Mouse (Mus musculus) lung, postnatal 10 days (tissue): ENCODE results near the gene Glis3.

ENCODE experiments used
- DNase-seq: peaks from one replicate; pipeline ENCODE4 v3.0.0; 2021

Glis3 gene

DNA sequence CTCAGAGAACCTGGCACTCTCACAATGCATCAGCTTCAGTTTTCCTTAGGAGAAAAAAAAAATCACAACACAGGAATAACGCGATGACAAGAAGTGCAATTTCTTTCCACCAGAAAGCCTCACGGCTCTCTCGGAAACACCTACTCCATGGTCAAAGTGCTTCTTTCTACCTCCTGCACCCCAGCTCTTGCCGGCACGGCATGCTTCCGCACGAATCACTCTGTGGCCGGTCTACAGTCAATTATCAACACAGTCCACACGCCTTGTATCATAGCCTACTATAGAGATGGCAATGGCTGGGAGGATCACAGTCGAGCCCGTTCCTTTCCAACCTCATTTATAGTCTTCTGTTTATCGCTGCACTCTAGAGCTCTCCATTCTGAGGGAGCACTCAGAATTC is 150.9 kb downstream of the Glis3 start:
- no peak for DNase-seq

DNA sequence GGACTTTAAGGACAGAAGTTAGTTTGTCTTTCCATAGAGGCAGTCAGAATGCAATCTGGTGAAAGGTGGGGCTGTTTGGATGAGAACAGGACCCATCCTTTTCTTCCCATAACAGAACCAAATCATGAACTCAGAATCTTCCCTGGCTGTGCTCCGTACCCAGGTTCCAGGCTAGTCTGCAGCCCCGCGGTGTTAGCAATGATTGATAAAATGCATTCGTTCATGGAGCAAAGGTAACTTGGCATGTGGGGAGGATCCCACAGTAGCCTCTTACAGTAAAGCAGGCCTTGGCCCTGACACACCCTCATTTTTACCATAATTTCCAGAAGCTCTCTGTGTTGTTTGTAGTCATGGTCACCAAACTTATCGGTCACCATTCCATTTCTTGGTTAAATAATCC is 152.4 kb downstream of the Glis3 start:
- no peak for DNase-seq

DNA sequence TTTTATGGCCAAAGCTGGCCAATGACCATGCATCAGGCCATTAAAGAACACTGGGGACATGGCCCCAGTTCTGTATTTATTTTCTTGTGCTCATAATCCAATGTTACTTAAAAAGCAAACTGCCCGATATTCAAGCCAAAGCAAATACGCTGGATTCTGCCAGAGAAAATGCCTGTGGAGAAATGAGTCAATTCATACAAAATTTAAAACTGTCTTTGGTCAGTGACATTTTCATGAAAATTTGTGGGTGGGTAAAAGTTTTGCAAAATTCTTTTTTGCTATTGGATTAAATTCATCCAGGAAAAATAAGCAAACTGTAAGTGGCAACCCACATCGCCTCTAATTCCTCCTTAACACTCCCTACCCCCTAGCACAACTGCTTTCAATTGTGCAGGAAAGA is 154.5 kb downstream of the Glis3 start:
- DNase-seq: no peak

DNA sequence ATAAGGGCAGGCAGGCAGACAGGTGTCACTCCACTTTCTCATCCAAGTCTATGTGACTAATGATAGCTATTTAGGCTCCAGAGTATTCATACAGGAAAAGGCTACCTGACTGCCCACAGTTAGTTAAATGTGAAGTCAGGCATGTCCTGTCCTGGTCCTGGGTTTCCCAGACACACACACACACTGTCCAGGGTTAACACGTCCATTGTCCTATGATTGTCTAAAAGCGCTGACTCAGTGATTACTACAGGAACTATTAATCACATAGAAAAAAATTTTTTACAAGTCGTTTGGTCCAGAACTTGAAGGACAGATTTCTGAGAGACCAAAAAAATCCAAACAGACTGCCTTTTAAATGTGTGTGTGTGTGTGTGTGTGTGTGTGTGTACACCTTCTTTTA is 157.6 kb downstream of the Glis3 start:
- no peak for DNase-seq

DNA sequence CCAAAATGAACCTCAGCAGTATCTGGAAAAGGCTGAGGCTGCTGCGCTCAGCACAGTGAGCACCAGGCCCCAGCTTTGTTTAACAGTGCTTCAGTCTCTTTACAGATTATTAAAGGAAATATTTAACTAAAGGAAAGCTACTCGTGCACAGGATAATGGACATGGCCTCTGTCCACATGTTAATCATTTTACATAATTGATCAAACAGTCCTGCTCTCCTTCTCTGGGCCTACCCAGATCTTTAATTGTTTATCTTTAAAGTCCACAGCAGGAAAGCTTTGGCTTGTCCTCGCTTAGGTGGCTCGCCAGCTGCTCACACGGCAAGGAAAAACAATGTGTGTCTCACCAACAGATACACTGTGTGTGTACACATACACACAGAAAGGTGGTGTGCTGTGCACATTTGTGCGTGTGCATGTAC is 159.1 kb downstream of the Glis3 start:
- DNase-seq: no peak

DNA sequence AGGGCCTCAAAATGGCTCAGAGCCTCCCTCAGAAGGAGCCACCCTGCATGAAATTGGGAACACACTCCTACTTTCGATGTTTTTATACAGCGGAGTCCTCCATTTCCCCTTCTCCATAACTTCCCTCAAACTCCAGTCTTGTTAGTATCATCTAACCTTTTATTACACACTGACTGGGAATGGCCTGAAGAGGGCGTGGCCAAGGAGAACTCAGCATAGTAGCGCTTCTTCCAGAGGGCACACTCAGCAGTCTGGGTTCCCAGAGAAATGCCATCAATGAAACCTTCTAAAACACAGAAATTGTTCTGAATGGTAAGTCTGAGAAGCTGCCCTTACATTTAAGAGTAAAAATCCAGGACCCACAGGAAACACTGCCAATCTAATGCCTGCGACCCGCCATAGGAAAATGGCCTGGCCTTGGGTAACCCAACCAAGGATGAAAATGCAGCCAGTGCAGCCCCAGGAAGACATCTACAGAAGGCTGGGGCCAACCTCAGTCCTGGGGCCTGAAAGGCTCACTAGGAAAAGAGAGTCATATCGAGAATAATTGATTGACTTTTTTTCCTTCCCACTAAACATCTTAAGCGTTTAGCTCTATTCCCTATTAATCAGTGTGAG is 159.6 kb downstream of the Glis3 start:
- DNase-seq: no peak

DNA sequence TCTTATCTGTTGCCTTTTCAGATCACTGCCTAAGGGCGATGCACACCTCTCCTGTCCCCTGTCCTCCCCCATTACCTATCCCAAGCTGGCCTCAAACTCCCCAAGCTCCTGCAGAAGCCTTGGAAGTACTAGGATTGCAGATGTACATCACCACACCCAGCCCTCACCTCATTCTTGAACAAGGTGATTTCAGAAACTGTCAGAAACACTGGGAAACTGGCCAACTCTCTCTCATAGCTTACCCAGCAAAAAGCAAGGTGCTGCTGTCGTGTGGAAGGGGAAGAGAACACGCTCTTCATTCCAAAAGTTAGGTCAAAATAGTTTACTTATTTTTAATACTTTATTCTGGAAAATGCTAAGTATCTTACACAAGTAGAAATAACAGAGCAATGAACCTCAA is 160.6 kb downstream of the Glis3 start:
- DNase-seq: no peak

DNA sequence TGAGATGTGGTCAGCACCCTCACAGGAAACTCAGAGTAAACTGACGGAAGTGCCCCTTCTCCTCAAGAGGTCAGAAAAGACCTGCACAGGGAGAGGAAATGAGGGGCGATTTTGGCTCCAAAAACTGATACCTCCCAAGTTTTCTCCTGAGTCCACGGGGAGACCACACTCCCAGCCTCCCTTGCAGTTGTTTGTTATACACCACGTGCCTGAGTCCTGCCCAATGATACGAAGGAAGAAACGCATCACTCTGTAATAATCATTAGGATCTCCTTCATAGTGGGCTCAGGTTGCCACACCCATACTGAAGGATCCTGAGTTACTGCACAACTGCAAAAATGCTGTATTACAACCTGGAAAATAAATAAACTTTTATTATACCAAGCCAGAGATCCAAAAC is 161.0 kb downstream of the Glis3 start:
- no peak for DNase-seq

DNA sequence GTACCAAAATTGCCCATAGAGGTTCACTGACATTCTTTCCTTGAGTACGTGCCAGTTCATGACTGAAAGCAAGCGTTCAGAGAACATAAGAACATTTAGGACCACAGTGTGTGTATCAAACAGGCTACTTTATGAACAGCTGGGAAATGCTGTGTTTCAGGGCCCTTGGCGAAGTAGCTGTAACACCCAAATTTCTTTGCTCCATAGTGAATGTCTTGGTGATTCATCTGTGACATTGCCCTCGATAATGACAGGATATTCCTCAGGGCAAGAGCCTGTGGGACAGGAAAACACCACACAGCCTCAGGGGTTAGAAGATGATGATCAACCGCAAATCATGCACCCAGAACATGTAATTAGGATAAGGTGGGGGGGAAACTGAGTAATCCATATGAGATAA is 161.6 kb downstream of the Glis3 start:
- DNase-seq: no peak

DNA sequence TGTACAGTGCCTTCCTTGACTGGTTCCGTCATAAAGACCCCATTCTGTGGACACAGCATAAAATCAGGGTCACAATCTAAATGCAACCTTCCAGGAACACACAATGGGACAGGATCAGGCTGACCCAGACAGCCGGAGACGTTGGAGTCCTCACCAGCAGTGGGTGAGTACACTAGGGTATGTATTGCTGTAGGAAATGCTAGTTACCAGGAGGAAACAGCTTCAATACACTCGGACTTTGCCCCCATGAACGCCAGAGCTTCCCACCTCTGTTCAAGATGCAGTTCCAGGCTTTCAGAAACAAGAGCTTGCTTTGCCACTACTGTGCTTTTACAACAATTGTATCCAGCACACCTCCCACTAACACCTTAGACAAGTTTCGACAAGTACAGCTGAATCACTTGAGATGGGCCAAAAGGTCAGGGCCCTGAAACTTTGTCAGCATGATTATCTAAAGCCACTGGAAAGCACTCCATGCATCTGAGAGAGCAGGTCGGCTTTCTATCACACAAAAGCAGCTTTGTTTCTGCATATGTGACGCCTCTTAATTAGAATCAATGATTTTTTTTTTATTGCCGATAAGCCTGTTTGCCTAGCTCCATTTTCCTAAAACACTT is 162.3 kb downstream of the Glis3 start:
- DNase-seq: no peak

DNA sequence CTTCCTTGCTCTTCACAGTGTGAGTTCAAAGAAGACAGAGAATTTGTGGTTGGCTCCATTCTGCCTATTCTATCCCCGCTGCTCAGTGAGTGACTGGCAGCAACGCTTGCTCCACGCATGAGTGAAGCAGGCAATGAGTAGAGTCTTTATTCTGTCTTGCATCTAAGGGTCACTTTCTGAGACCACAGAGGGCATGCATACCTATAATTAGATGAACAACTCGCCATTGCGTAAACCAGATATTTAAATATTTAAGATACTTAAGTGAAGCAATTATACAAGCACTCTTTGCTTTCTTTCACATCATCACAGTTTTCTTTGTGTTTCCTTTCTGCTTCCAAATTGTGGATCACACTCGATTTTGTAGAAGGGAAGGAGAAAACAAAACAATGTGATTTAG is 163.4 kb downstream of the Glis3 start:
- DNase-seq: no peak

DNA sequence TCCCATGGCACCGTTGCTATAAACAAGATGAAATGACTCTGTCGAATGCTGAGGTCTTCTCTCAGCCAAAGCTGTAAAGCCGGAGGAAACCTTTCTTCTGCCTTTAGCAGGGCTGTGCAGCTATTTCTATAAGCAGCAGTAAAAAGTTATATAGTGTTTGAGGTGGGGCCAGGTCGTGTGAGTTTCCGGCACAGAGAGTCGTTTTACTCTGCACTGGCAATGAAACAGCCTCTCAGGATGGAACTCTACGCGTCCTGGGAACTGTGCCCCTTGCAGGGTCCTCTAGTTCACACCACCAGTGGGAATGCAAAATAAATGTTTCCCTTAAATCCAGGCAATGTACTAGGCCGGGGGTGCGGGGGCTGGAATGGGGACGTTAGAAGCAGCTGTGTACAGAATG is 167.4 kb downstream of the Glis3 start:
- DNase-seq: no peak

DNA sequence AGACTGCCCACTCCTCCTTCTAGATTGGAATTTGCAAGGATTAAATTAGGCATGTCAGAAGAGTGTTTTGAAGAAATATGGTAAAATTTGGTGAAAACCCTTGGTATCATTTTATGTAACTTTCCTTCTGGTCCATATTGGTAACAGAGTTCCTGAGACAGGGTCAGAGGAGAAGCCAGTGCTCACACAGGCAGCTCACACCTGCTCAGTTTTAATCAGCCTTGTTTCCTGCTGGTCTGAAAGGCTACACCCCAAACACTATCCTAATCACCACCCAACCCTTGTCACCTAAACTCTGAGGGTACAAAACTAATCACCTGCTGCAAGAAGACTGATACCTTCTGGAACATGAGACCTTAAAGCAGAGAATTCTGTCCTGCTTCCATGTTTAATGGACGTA is 168.0 kb downstream of the Glis3 start:
- DNase-seq: no peak

DNA sequence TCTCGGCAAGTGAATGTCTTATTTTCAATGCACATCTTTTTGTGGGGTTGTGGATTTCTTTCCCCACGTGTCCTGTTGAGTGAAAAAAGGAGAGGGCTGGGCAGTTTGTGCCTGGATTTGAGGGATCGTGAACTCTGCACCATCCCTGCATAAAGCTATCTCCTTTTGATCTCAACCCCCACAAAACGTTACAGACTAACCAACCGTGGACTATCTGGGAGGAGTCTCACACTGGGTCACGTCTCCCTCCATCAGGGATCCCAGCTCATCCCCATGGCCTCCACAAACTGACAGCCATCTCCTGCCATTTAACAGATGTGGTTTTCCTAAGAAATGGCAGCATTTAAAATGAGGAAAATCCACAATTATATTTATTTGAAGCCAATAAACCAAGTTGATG is 174.5 kb downstream of the Glis3 start:
- no peak for DNase-seq

DNA sequence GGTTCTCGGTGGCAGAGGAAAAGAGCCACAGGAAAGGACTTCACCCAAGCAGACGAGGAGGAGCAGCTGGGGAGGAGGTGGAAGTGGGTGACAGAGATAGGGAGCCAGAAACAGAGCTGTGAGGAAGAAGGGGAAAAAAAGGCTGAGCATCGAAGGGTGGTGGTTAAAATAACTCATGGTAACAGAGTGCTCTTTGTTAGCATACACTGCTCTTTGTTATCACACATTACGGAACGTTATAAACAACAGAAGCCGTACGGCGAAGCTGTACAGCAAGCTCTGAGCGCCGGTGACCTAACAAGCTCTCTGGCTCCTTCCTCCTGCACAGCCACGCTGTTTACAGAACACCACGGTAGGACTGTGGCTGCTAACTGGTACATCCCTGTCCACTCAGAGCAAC is 176.9 kb downstream of the Glis3 start:
- DNase-seq: no peak

DNA sequence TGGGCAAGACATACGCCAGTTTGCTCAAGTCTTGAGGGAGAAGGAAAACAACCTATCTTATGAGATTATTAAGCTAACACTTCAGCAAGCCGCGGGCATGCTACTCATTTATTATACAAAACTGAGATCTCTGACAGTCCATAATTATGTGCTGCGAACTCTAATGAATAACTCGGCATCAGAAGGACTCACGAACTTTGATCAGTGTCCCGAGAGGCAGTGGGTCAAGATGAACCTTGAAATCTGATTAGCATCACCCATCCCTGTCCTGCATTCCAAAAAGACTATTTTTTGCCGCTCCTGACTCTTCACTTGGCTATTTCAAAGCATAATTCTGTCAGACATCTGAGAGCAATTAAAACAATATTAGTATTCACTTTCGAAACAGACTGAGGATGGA is 178.9 kb downstream of the Glis3 start:
- DNase-seq: no peak

DNA sequence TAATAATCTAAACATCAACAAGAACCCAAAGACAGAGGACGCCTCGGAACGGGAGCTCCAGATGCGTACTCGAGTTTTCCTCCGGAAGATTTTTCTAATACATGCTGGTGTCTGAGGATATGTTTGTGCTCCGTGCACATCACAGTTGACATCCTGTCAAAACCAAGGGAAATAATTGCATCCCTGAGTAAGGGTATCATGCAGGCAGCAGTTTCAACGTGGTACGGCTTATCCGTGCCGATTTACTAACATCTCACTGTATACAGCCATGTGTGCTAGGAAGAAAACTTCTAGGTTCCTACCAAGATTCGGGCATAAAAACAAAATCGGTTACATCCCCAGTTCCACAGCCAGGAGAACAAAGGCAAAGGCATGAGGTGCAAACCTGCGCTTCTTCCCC is 179.4 kb downstream of the Glis3 start:
- DNase-seq: no peak

DNA sequence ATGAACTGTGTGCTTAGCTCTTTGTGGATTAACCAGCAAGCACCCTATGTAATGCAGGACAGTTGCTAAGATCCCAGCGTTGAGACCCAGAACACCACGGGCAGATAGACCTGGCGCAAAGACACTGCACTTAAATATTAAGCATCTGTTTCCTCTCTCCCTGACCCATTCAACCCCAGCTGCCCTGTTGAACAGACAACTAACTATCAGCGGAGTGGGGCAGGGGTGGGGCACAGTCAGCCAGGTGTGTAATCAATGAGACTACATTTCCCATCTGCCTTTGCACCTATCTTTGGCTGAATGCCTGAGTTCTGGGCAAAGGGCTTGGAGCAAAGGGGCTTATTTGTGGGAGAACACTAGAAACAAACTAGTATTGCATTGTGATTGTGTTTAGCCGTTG is 180.1 kb downstream of the Glis3 start:
- DNase-seq: no peak

DNA sequence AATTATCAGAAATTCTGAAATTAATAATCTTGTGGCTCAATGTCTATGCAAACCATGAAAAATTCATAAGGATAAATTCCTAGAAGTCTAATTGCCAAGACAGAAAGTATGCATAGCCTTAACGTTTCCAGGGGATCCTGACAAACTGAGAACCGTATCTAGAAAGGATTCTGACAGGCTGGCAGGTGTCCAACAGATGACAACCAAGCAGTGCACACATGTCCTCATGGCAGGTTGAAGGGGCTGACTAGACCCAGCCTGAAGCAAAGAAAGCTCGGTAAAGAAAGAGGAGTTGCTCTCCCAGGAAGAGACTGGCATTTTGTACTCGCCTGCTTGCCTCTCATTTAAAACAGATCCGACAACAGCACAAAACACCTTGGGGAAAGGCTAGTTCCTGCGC is 184.0 kb downstream of the Glis3 start:
- DNase-seq: no peak

DNA sequence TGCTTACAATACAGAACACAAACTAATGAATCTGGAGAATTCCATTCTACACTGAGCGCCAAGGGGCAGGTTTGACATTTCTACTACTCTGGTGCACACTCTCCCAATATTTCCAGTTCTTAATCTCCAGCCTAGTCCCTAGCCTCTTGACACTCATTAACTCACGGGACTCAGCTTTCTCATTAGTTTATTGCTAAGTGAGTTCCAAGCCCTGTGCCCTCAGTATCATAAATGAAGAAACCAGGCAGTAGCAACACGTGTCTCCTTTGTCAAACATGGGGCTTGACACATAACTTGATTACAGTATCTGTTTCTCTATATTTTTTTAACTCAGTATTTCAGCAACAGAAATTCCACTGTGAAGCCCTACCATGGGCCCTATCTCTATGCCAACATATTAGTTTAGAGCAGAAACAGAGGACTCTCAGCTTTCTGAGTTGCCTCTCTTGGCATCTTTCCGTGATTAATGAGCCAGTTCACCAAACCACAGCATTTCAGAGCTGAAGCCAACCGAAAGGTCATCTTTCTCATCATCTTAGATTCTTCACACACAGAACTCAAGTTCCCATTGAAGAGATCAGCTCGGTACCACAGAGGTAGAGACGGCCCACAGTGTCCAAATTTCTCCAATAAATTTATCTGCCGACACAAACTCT is 186.1 kb downstream of the Glis3 start:
- DNase-seq: no peak

DNA sequence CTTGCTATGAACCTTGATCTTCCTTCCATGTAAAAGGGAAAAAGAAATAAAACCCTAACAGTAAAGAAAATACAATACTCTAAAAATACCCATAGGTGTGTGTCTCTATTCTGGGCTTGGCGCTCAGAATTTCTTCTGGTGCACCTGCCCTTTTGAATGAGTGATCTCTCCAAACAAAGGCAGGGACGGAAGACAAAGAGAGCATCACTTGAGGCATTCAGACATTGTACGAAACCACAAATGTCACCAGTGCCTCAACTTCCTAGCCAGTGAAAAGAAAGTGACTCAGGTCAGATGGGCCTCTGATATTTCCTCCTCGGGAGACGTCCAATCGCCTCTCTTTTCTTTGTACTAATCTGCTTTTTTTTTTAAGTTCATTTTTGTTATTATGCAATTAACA is 201.8 kb downstream of the Glis3 start:
- no peak for DNase-seq

DNA sequence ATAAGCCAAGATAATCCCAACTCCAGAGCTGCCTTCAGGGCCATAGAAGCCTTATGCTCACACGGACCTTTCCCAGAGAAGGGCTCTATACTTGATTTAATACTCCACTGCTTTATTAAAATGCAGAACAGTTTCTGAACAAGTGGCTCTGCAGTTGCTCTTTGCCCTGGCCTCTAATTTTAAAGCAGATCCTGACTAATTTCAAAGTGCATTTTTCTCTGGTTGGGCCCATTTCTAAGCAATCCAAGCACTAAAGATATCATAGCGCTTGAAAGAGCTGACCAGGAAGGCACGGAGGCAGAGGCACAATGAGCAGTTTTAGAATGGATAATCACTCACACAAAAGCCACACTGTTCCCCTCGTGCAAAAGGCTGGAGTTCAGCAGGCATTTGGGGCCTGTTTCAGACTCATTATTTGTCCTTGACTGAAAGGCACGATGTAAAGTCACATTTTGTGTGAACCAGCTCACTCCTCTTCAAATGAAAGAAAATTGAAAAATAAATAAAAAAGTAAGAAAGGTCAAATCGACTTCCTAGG is 202.5 kb downstream of the Glis3 start:
- no peak for DNase-seq

DNA sequence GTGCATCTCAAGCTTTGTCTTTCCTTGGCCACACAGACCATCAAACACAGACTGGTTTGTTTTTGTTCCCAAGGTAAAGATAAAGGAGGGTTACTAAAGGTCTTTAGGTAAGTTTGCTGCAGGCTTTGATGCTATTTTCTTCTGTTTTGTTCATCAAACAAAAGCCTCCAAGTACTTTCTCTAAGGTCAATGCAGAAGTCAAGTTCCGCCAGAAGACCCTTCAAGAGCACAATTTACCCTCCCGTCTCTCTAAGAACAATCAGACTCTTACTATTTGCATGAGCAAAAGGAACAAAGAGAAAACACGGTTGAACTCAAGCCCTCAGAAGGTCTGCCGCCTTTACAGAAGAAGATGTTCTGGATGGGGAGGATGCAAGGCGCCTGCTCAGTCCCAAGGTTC is 206.3 kb downstream of the Glis3 start:
- no peak for DNase-seq

DNA sequence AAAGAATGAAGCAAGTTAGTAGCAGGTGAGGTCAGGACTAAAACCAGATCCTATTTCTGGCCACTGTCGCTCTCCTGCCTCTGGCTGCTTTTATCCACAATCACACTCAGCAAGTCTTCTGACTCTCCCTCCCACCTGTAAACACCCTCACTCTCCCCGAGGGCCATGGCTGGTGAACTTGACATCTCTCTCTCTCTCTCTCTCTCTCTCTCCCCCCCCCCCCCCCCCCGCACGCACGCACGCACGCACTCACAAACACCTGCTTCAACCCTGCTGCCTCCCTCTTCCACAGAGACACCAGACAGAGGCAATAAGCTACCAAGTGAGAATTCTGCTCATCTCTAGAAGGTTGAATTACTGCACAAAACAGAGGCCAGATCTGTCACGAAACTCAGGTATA is 208.7 kb downstream of the Glis3 start:
- DNase-seq: no peak

DNA sequence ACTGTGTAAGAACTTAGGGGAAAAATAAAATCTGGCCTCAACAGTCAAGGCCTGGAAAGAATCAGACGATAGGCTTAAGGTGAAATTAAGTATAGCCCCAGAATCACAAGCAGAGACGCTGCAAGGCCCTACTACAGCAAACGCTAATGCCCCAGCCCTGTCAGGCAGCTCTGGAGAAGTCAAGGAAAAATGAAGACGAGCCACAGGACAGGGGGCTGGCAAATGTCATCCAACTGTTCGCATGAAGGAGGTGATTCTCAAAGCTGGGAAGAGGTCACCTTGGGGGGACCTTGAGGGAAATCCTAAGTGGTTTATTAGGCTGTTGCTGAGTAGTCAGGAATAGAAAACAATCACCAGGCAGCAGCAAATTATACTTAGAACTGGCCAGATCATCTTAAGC is 214.1 kb downstream of the Glis3 start:
- no peak for DNase-seq
